Mouse (Mus musculus) heart, embryonic 11.5 days (tissue): ENCODE measurements at regions not wholly inside any gene's neighbourhood (a gene's known extent, or its start where the extent isn't known, plus 50 kb on each side); places are given as distances from the start of the nearest gene placed in this dataset.

Experiments
- ATAC-seq: fragments of 200-750 bp; cut with Nextera tagmentation; replicated peaks from 2 replicates; pipeline ENCODE4 v1.8.0; 2017; ENCODE audit warnings: moderate library complexity; ENCODE audit not compliant: insufficient number of reproducible peaks, low FRiP score, low TSS enrichment
- H3K27ac ChIP-seq: fragments of 300-500 bp; sonication (generic); 2 replicates; pipeline ENCODE4 v1.5.1; 2014; ENCODE audit warnings: mild to moderate bottlenecking, low read depth, low read length
- H3K27me3 ChIP-seq: fragments of 300-500 bp; sonication (generic); 2 replicates; pipeline ENCODE4 v1.6.1; 2014; ENCODE audit warnings: mild to moderate bottlenecking, low read length, mixed read lengths; ENCODE audit not compliant: control insufficient read depth, insufficient read depth
- H3K36me3 ChIP-seq: fragments of 300-500 bp; sonication (generic); 2 replicates; pipeline ENCODE4 v1.6.1; 2014; ENCODE audit warnings: mild to moderate bottlenecking, low read length, moderate library complexity, mixed read lengths; ENCODE audit not compliant: control insufficient read depth, insufficient read depth
- H3K4me1 ChIP-seq: fragments of 300-500 bp; sonication (generic); 2 replicates; pipeline ENCODE4 v1.6.1; 2014; ENCODE audit warnings: low read length; ENCODE audit not compliant: control insufficient read depth, insufficient read depth
- H3K4me2 ChIP-seq: fragments of 300-500 bp; sonication (generic); 2 replicates; pipeline ENCODE4 v1.6.1; 2014; ENCODE audit warnings: mild to moderate bottlenecking, moderate library complexity
- H3K4me3 ChIP-seq: fragments of 300-500 bp; sonication (generic); 2 replicates; pipeline ENCODE4 v1.5.1; 2014; ENCODE audit warnings: low read depth, low read length
- H3K9ac ChIP-seq: fragments of 300-500 bp; sonication (generic); 2 replicates; pipeline ENCODE4 v1.6.1; 2014; ENCODE audit warnings: mild to moderate bottlenecking, low read depth, low read length, moderate library complexity
- H3K9me3 ChIP-seq: fragments of 300-500 bp; sonication (generic); replicated peaks from 2 replicates; pipeline ENCODE4 v1.6.1; 2016; ENCODE audit warnings: low read length; ENCODE audit not compliant: control insufficient read depth
- WGBS: fragments of 180-500 bp; shearing (Covaris S2); extraction: QIAGEN DNeasy Blood & Tissue Kit; methylation state at CpG from one replicate; pipeline ENCODE4 v1.1.7; 2014; ENCODE audit not compliant: insufficient replicate concordance; 5-methylcytosine and 5-hydroxymethylcytosine counted together

GRCm38 (mm10) chr9:61766187-61766586 is 148.2 kb downstream of the Rplp1 start:
- no peak overlapping the region for H3K9ac ChIP-seq
- no peak for ATAC-seq
- H3K36me3 ChIP-seq: no peaks in the 10 kb centered on the region
- WGBS: 84% methylated on average over 6 of the region's 6 CpGs
- H3K27ac ChIP-seq: no peak overlapping the region
- no peaks in the 10 kb centered on the region for H3K27me3 ChIP-seq
- no peak overlapping the region for H3K4me3 ChIP-seq
- no peaks in the 10 kb centered on the region for H3K9me3 ChIP-seq
- H3K4me1 ChIP-seq: no peaks in the 10 kb centered on the region
- H3K4me2 ChIP-seq: no peak overlapping the region

DNA sequence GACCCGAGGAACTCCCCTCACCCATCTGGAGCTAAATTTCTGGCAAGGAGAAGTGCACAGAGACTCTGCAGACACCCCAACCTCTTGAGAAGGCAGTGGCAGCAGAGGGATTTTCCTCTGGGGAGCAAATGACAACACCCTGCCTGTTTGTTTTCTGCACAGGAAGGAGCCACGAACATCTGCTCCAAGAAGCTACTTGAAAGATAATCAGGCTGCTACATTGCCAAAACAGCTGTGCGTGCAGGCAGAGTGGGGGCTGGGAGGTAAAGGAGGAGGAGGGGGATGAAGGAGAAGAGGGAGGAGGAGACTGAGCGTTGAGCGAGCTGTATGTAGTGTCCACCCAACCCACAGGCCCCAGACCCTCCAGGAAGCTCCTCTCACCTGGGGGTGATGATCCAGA is 149.0 kb downstream of the Rplp1 start:
- ATAC-seq: no peak
- Histone ChIP-seq H3K4me2 (no peak overlapping the region), H3K9ac (no peak overlapping the region), H3K4me1 (no peaks in the 10 kb centered on the region), H3K4me3 (no peak overlapping the region), H3K9me3 (no peaks in the 10 kb centered on the region), H3K27ac (no peak overlapping the region), H3K27me3 (no peaks in the 10 kb centered on the region), H3K36me3 (no peaks in the 10 kb centered on the region)
- WGBS: 26% methylated on average over 5 of the region's 5 CpGs

- H3K4me1 ChIP-seq: peaks cover 2% of the 10 kb centered on the region; the same call in 1 of the 2 replicates
- H3K27ac ChIP-seq: no peak overlapping the region
- H3K27me3 ChIP-seq: no peaks in the 10 kb centered on the region; the same call in 1 of the 2 replicates
- H3K4me2 ChIP-seq: no peak overlapping the region
- no peak overlapping the region for H3K4me3 ChIP-seq
- H3K9me3 ChIP-seq: no peaks in the 10 kb centered on the region
- no peak overlapping the region for H3K9ac ChIP-seq
- no peak for ATAC-seq
- no peaks in the 10 kb centered on the region for H3K36me3 ChIP-seq
- 87% methylated on average over 3 of the region's 3 CpGs for WGBS
Measured at GRCm38 (mm10) chr9:61757806-61758205, 156.5 kb downstream of the Rplp1 start.

DNA sequence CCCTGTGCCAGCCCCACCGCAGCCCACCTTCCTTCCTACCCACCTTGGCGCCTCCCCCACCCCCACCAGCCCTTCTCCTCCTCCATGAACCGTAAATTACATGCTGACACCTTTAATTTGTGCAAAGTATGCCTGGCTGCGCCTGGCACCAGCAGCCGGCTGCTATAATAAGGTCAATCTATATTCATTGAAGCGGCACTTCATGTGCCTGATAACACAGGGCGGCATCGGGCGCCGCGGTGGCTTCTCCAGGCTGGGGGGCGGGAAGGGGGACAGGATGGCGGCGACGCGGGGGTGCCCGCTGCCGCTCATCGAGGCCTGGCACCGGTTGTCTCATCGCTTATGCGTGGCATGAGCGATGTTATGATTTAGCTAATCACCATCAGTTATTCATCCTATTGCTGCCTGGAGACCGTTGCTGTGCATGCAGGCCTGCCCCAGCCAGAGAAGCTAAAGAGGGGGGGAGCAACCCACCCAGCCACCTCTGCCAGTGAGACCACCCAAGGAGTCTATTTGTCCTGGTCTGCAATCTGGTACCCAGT is 157.5 kb downstream of the Rplp1 start:
- H3K27me3 ChIP-seq: no peaks in the 10 kb centered on the region; the same call in 1 of the 2 replicates
- no peak overlapping the region for H3K9ac ChIP-seq
- WGBS: 69% methylated on average over 24 of the region's 24 CpGs
- no peak for ATAC-seq
- H3K9me3 ChIP-seq: no peaks in the 10 kb centered on the region
- no peak overlapping the region for H3K4me3 ChIP-seq
- H3K4me2 ChIP-seq: no peak overlapping the region
- no peak overlapping the region for H3K27ac ChIP-seq
- no peaks in the 10 kb centered on the region for H3K36me3 ChIP-seq
- peaks cover 2% of the 10 kb centered on the region; the same call in 1 of the 2 replicates for H3K4me1 ChIP-seq

DNA sequence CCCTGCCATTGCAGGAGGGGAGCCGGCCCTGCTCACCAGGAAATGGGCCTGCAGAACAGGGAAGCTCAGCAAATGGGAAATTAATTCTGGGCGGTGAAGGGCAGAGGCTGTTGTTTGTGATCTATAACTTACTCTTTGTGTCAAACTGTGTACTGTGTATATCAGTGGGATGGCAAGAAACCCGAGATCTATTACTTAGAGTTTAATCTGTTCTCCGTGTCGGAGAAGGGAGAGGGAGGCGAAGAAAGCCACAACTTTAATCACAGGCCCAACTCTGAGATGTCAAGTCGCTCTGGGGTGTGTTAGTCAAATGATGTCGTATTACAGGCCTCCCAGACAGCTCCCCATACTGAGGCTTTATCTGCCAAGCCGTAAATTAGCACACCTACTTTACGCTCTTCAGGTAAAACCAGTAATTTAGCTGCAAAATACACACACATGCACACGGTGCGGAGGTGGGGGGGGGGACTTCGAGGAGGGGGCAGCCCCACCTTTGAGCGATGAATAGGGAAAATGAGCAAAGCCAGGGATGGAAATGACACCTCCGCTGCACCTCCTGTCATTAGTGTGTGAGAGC is 158.0 kb downstream of the Rplp1 start:
- no peaks in the 10 kb centered on the region for H3K36me3 ChIP-seq
- no peak overlapping the region for H3K4me2 ChIP-seq
- ATAC-seq: no peak
- H3K27ac ChIP-seq: no peak overlapping the region
- no peaks in the 10 kb centered on the region for H3K9me3 ChIP-seq
- H3K4me3 ChIP-seq: no peak overlapping the region
- H3K27me3 ChIP-seq: no peaks in the 10 kb centered on the region; the same call in 1 of the 2 replicates
- WGBS: 57% methylated on average over 15 of the region's 15 CpGs
- peaks cover 2% of the 10 kb centered on the region; the same call in 1 of the 2 replicates for H3K4me1 ChIP-seq
- H3K9ac ChIP-seq: no peak overlapping the region

- no peaks in the 10 kb centered on the region; the same call in 1 of the 2 replicates for H3K27me3 ChIP-seq
- ATAC-seq: no peak
- H3K27ac ChIP-seq: no peak overlapping the region
- 0 out of 2 replicates have a peak, but pooled peaks cover 1% of the 10 kb centered on the region for H3K9me3 ChIP-seq
- no peak overlapping the region for H3K4me3 ChIP-seq
- H3K4me2 ChIP-seq: no peak overlapping the region
- no peak overlapping the region for H3K9ac ChIP-seq
- H3K4me1 ChIP-seq: peaks cover 2% of the 10 kb centered on the region; the same call in 1 of the 2 replicates
- 87% methylated on average over 3 of the region's 3 CpGs for WGBS
- no peaks in the 10 kb centered on the region for H3K36me3 ChIP-seq
Measured at GRCm38 (mm10) chr9:61755311-61755710, 159.0 kb downstream of the Rplp1 start.

DNA sequence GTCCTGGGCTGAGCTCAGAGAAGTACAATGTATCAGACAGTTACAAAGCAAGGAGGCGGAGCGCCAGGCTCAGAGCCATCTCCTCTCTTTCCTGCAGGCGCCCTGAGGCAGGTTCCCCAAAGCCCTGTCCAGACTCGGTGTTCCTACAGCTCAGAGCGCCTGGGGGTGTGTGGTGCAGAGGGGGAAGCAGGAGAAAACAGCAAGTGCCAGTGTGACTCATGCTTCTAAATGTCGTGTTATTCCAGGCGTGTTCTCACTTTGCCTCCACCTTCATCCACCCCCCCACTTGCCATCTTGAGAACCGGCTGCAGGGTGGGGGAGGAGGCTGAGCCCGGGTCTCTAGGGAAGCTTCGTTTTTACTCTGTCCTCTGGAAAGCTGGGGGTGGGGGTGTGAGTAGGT is 160.5 kb downstream of the Rplp1 start:
- H3K4me2 ChIP-seq: peak overlapping the region; percentile 16; the same call in 1 of the 2 replicates
- H3K4me1 ChIP-seq: peaks cover 2% of the 10 kb centered on the region; the same call in 1 of the 2 replicates
- no peak overlapping the region for H3K27ac ChIP-seq
- no peak overlapping the region for H3K4me3 ChIP-seq
- no peaks in the 10 kb centered on the region for H3K36me3 ChIP-seq
- no peaks in the 10 kb centered on the region for H3K27me3 ChIP-seq
- 0 out of 2 replicates have a peak, but pooled peaks cover 2% of the 10 kb centered on the region for H3K9me3 ChIP-seq
- peak overlapping the region; percentile 52; the same call in 1 of the 2 replicates for H3K9ac ChIP-seq
- 29% methylated on average over 9 of the region's 10 CpGs for WGBS
- ATAC-seq: no peak

- ATAC-seq: no peak
- Histone ChIP-seq H3K27ac (no peak overlapping the region), H3K4me3 (no peak overlapping the region), H3K4me2 (no peak overlapping the region), H3K9me3 (0 out of 2 replicates have a peak, but pooled peaks cover 2% of the 10 kb centered on the region), H3K27me3 (no peaks in the 10 kb centered on the region), H3K4me1 (peaks cover 12% of the 10 kb centered on the region; the same call in 1 of the 2 replicates), H3K9ac (no peak overlapping the region), H3K36me3 (no peaks in the 10 kb centered on the region)
- 79% methylated on average over 4 of the region's 4 CpGs for WGBS
Measured at GRCm38 (mm10) chr9:61749201-61749600, 165.1 kb downstream of the Rplp1 start.

GRCm38 (mm10) chr9:61748416-61748815 is 165.9 kb downstream of the Rplp1 start:
- H3K36me3 ChIP-seq: no peaks in the 10 kb centered on the region
- no peak overlapping the region for H3K4me2 ChIP-seq
- H3K4me1 ChIP-seq: peaks cover 10% of the 10 kb centered on the region; the same call in 1 of the 2 replicates
- H3K27ac ChIP-seq: no peak overlapping the region
- 0 out of 2 replicates have a peak, but pooled peaks cover 2% of the 10 kb centered on the region for H3K9me3 ChIP-seq
- H3K27me3 ChIP-seq: no peaks in the 10 kb centered on the region
- H3K4me3 ChIP-seq: no peak overlapping the region
- no peak for ATAC-seq
- H3K9ac ChIP-seq: no peak overlapping the region
